Mouse (Mus musculus): ENCODE measurements around the gene Lrp11. TPM values are rescaled to one million over a fixed set of nuclear protein-coding genes. Genes with fewer than 3 reads are reported as not detected.

The Lrp11 gene
- total RNA-seq (2023) = 2.5 TPM

DNA sequence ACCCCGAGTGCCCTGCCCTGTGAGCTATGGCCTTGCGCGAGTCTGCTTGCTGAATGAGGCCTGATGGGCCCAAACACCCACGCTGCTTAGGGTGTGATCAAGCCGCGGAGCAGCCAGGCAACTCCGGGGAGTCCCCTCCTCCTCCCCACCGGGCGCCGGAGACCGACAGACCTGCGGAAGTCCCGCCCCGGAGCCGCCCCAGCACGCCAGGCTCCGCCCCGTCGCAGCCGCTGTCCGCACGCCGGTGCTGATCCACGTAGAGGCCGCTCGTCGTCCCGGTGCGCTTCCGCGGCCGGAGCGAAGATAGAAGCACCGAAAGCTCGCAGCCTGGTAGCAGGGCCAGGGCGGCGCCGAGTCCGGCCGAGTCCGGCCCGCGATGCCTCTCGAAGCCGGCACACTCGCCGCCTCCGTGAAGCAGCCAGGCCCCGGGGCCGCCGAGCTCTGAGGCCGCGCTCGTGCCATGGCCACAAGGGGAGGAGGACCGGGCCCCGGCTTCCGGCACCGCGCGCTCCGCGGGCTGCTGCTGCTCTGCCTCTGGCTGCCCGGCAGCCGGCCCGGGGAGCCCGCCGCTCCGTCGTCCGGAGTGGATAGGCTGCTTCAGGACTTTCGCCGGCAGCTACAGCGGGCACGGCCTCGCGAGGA is at the start of gene Lrp11:
Lrp11 (plus strand) TSS at position 209 of the 642 bp plus-strand sequence.

DNA sequence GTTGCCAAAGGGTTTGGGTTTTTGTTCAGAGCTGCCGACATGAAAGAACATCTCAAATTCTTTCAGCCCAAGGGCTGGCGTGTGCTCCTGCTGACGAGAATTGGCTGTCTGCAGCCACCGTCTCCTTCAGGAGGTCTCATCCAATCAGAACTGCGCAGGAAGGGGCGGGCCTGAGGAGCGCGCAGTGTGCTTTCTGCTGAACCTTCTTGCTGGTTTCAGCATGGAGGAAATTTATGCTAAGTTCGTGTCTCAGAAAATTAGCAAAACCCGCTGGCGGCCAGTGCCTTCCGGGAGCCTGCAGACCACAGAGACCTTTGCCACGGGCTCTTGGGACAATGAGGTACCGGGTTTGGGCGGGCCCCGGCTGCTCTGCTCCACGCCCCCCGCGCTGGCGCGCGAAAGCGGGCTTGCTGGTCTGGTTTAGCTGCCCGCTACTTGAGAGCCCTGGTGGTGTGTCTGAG is 77.8 kb downstream of the Lrp11 start, which contains the start of gene Nup43:
Nup43 (plus strand) TSS at position 162 of the 461 bp plus-strand sequence.

Other genes with a start within 250 kb of the Lrp11 start
- gene Ulbp1, start 116.2 kb upstream of the Lrp11 start, total RNA-seq (2023) = 8.3 TPM
- 11.4 TPM for gene Nup43, start 77.7 kb downstream of the Lrp11 start, total RNA-seq (2023)
- gene Pcmt1, start 91.3 kb downstream of the Lrp11 start, total RNA-seq (2023) = 66.2 TPM
- 42.4 TPM for gene Lats1, start 91.4 kb downstream of the Lrp11 start, total RNA-seq (2023)
- 55.1 TPM for gene Katna1, start 136.2 kb downstream of the Lrp11 start, total RNA-seq (2023)
- 53.7 TPM for gene Ginm1, start 203.0 kb downstream of the Lrp11 start, total RNA-seq (2023)
- 78.0 TPM for gene Ppil4, start 203.1 kb downstream of the Lrp11 start, total RNA-seq (2023)
- 28.6 TPM for gene Zc3h12d, start 242.7 kb downstream of the Lrp11 start, total RNA-seq (2023)